Mouse (Mus musculus): ENCODE data around the gene Cfap36.

GRCm38 (mm10) chr11:29228957-29229356 lies 18.3 kb downstream of the Cfap36 start:
- TF ChIP-seq POLR2A (IDR thresholded peaks at IDR 0.05; ENCODE audit: low read depth, low read length) (no peak), CTCF (IDR thresholded peaks at IDR 0.05; ENCODE audit: borderline replicate concordance, insufficient read depth, low read length) (no peak)

Data from embryonic fibroblast, embryonic 13.5 days (primary cell).